Mouse (Mus musculus): ENCODE measurements around the gene B4galnt3. TPM values are rescaled to one million over a fixed set of nuclear protein-coding genes. Genes with fewer than 3 reads are reported as not detected.

B4galnt3 gene
- polyA plus RNA-seq, 1 experiment from 2014 or later: 0.74 TPM

- no peak for DNase-seq (ENCODE audit: low spot score)
- no peaks in the 10 kb centered on the region for H3K9me3 ChIP-seq (ENCODE audit: control insufficient read depth, low read length)
- no peak overlapping the region for H3K4me2 ChIP-seq (replicated peaks; ENCODE audit: low read depth)
- no peak overlapping the region for H3K4me3 ChIP-seq (ENCODE audit: low read depth, low read length)
- no peaks in the 10 kb centered on the region for H3K4me1 ChIP-seq (replicated peaks; ENCODE audit: control insufficient read depth, insufficient read depth)
- TF ChIP-seq CTCF (IDR thresholded peaks at IDR 0.05; ENCODE audit: low read depth) (no peak), EP300 (optimal IDR thresholded peaks at IDR 0.05) (no peak)
- H3K27me3 ChIP-seq (ENCODE audit: control insufficient read depth, insufficient read depth, low read length): no peaks in the 10 kb centered on the region
- WGBS: 47% methylated on average over 8 of the region's 8 CpGs
- 0 out of 2 replicates have a peak, but pooled peaks have one; percentile 24 for ATAC-seq (ENCODE audit: low FRiP score, low TSS enrichment)
- no peak overlapping the region for H3K9ac ChIP-seq (ENCODE audit: low read length)
- peak overlapping the region; percentile 35; the same call in 1 of the 2 replicates for H3K27ac ChIP-seq (replicated peaks)
- H3K36me3 ChIP-seq (ENCODE audit: control insufficient read depth, insufficient read depth, low read length): no peaks in the 10 kb centered on the region
Observed at GRCm38 (mm10) chr6:120243250-120243649, 51.1 kb downstream of the B4galnt3 start.

GRCm38 (mm10) chr6:120242530-120242929 is 51.8 kb downstream of the B4galnt3 start:
- DNase-seq (ENCODE audit: low spot score) (no peak), ATAC-seq (ENCODE audit: low FRiP score, low TSS enrichment) (no peak)
- no peak for TF ChIP-seq EP300 (optimal IDR thresholded peaks at IDR 0.05)
- no peak for TF ChIP-seq CTCF (IDR thresholded peaks at IDR 0.05; ENCODE audit: low read depth)
- Histone ChIP-seq H3K27ac (replicated peaks) (no peak overlapping the region), H3K36me3 (ENCODE audit: control insufficient read depth, insufficient read depth, low read length) (no peaks in the 10 kb centered on the region), H3K27me3 (ENCODE audit: control insufficient read depth, insufficient read depth, low read length) (no peaks in the 10 kb centered on the region), H3K9ac (ENCODE audit: low read length) (no peak overlapping the region), H3K4me2 (replicated peaks; ENCODE audit: low read depth) (no peak overlapping the region), H3K4me1 (replicated peaks; ENCODE audit: control insufficient read depth, insufficient read depth) (no peaks in the 10 kb centered on the region), H3K4me3 (ENCODE audit: low read depth, low read length) (no peak overlapping the region), H3K9me3 (ENCODE audit: control insufficient read depth, low read length) (no peaks in the 10 kb centered on the region)
- WGBS: 53% methylated on average over 8 of the region's 8 CpGs

GRCm38 (mm10) chr6:120241453-120241852 is 52.9 kb downstream of the B4galnt3 start:
- no peaks in the 10 kb centered on the region for H3K36me3 ChIP-seq (ENCODE audit: control insufficient read depth, insufficient read depth, low read length)
- no peak overlapping the region for H3K9ac ChIP-seq (ENCODE audit: low read length)
- DNase-seq (ENCODE audit: low spot score): no peak
- H3K4me3 ChIP-seq (ENCODE audit: low read depth, low read length): no peak overlapping the region
- 72% methylated on average over 12 of the region's 12 CpGs for WGBS
- no peaks in the 10 kb centered on the region for H3K27me3 ChIP-seq (ENCODE audit: control insufficient read depth, insufficient read depth, low read length)
- ATAC-seq (ENCODE audit: low FRiP score, low TSS enrichment): no peak
- no peak overlapping the region for H3K4me2 ChIP-seq (replicated peaks; ENCODE audit: low read depth)
- no peaks in the 10 kb centered on the region for H3K9me3 ChIP-seq (ENCODE audit: control insufficient read depth, low read length)
- no peak overlapping the region for H3K27ac ChIP-seq (replicated peaks)
- H3K4me1 ChIP-seq (replicated peaks; ENCODE audit: control insufficient read depth, insufficient read depth): no peaks in the 10 kb centered on the region
- no peak for TF ChIP-seq CTCF (IDR thresholded peaks at IDR 0.05; ENCODE audit: low read depth)
- no peak for TF ChIP-seq EP300 (optimal IDR thresholded peaks at IDR 0.05)

GRCm38 (mm10) chr6:120240461-120240860 is 53.9 kb downstream of the B4galnt3 start:
- H3K9ac ChIP-seq (ENCODE audit: low read length): no peak overlapping the region
- 55% methylated on average over 5 of the region's 5 CpGs for WGBS
- no peaks in the 10 kb centered on the region for H3K36me3 ChIP-seq (ENCODE audit: control insufficient read depth, insufficient read depth, low read length)
- no peaks in the 10 kb centered on the region for H3K4me1 ChIP-seq (replicated peaks; ENCODE audit: control insufficient read depth, insufficient read depth)
- no peak overlapping the region for H3K4me2 ChIP-seq (replicated peaks; ENCODE audit: low read depth)
- H3K27ac ChIP-seq (replicated peaks): peak overlapping the region; percentile 78
- H3K9me3 ChIP-seq (ENCODE audit: control insufficient read depth, low read length): no peaks in the 10 kb centered on the region
- H3K27me3 ChIP-seq (ENCODE audit: control insufficient read depth, insufficient read depth, low read length): no peaks in the 10 kb centered on the region
- DNase-seq (ENCODE audit: low spot score): no peak
- no peak for ATAC-seq (ENCODE audit: low FRiP score, low TSS enrichment)
- H3K4me3 ChIP-seq (ENCODE audit: low read depth, low read length): no peak overlapping the region
- no peak for TF ChIP-seq EP300 (optimal IDR thresholded peaks at IDR 0.05)
- no peak for TF ChIP-seq CTCF (IDR thresholded peaks at IDR 0.05; ENCODE audit: low read depth)

- no peak overlapping the region for H3K27ac ChIP-seq (replicated peaks)
- 45% methylated on average over 7 of the region's 7 CpGs for WGBS
- H3K36me3 ChIP-seq (ENCODE audit: control insufficient read depth, insufficient read depth, low read length): no peaks in the 10 kb centered on the region
Observed at GRCm38 (mm10) chr6:120235874-120236273, 58.5 kb downstream of the B4galnt3 start.

GRCm38 (mm10) chr6:120232885-120233284 is 61.5 kb downstream of the B4galnt3 start:
- Histone ChIP-seq H3K4me2 (replicated peaks; ENCODE audit: low read depth) (no peak overlapping the region), H3K4me1 (replicated peaks; ENCODE audit: control insufficient read depth, insufficient read depth) (no peaks in the 10 kb centered on the region), H3K9ac (ENCODE audit: low read length) (no peak overlapping the region), H3K27me3 (ENCODE audit: control insufficient read depth, insufficient read depth, low read length) (no peaks in the 10 kb centered on the region), H3K9me3 (ENCODE audit: control insufficient read depth, low read length) (no peaks in the 10 kb centered on the region), H3K36me3 (ENCODE audit: control insufficient read depth, insufficient read depth, low read length) (no peaks in the 10 kb centered on the region), H3K4me3 (ENCODE audit: low read depth, low read length) (no peak overlapping the region), H3K27ac (replicated peaks) (no peak overlapping the region)
- no peak for TF ChIP-seq EP300 (optimal IDR thresholded peaks at IDR 0.05)
- TF ChIP-seq CTCF (IDR thresholded peaks at IDR 0.05; ENCODE audit: low read depth): no peak
- ATAC-seq (ENCODE audit: low FRiP score, low TSS enrichment) (peak; percentile 35; the same call in 1 of the 2 replicates), DNase-seq (ENCODE audit: low spot score) (no peak)
- WGBS: 66% methylated on average over 6 of the region's 6 CpGs

More at GRCm38 (mm10) chr6:120235874-120236273, 58.5 kb downstream of the B4galnt3 start:
- no peak for TF ChIP-seq CTCF (IDR thresholded peaks at IDR 0.05; ENCODE audit: low read depth)
- no peak for TF ChIP-seq EP300 (optimal IDR thresholded peaks at IDR 0.05)
- DNase-seq (ENCODE audit: low spot score) (no peak), ATAC-seq (ENCODE audit: low FRiP score, low TSS enrichment) (no peak)
- H3K4me1 ChIP-seq (replicated peaks; ENCODE audit: control insufficient read depth, insufficient read depth): no peaks in the 10 kb centered on the region
- H3K27me3 ChIP-seq (ENCODE audit: control insufficient read depth, insufficient read depth, low read length): no peaks in the 10 kb centered on the region
- H3K9ac ChIP-seq (ENCODE audit: low read length): no peak overlapping the region
- H3K9me3 ChIP-seq (ENCODE audit: control insufficient read depth, low read length): no peaks in the 10 kb centered on the region
- H3K4me3 ChIP-seq (ENCODE audit: low read depth, low read length): no peak overlapping the region
- H3K4me2 ChIP-seq (replicated peaks; ENCODE audit: low read depth): no peak overlapping the region
